Mouse (Mus musculus): ENCODE data around the gene Abhd2. TPM values are rescaled to one million over a fixed set of nuclear protein-coding genes. Genes with fewer than 3 reads are reported as not detected.

Gene Abhd2
- polyA plus RNA-seq, 1 experiment from 2014 or later = 6.8 TPM

- Histone ChIP-seq H3K36me3 (no peaks in the 10 kb centered on the region), H3K4me3 (no peak overlapping the region), H3K4me1 (peaks cover 18% of the 10 kb centered on the region), H3K27me3 (ENCODE audit: low read depth, poor library complexity, severe bottlenecking) (peaks cover 6% of the 10 kb centered on the region; the same call in 1 of the 2 replicates), H3K9me3 (replicated peaks) (no peaks in the 10 kb centered on the region), H3K27ac (replicated peaks) (peak overlapping the region; percentile 63; the same call in 1 of the 2 replicates)
- 66% methylated on average over 8 of the region's 8 CpGs for WGBS
- no peak for DNase-seq (ENCODE audit: low spot score)
These were observed 114.1 kb downstream of the Abhd2 start for GRCm38 (mm10) chr7:79387140-79387539.

- Histone ChIP-seq H3K9me3 (replicated peaks) (no peaks in the 10 kb centered on the region), H3K27me3 (ENCODE audit: low read depth, poor library complexity, severe bottlenecking) (peaks cover 6% of the 10 kb centered on the region; the same call in 1 of the 2 replicates), H3K4me1 (peaks cover 26% of the 10 kb centered on the region), H3K36me3 (no peaks in the 10 kb centered on the region), H3K4me3 (no peak overlapping the region), H3K27ac (replicated peaks) (no peak overlapping the region)
- WGBS = 58% methylated on average over 7 of the region's 7 CpGs
- DNase-seq (ENCODE audit: low spot score) = no peak
These were observed 115.0 kb downstream of the Abhd2 start for GRCm38 (mm10) chr7:79387991-79388390.

DNA sequence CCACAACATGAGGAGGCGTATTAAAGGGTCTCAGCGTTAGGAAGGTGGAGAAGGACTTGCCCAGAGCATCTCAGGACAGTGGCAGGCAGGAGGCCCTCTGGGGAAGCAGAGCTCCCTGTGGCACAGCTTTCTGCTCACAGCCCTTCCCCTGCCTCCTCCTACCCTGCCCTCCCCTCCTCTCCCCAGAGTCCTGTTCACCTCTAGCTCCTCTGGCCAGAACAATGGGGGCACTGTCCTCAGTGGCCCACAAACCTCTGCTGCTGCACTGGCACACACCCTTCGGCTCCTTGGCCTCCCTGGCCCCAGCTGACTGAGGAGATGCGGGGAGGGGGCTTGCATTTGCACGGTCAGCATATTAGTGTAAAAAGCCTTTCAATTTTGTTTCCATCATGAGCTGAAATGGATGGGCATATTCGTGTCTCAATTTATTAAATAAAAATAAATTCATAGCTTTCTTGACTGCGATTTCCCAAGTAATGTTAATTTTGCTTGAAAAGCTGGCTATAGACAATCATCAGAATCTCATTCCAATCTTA lies 115.7 kb downstream of the Abhd2 start:
- no peak overlapping the region; the same call in 1 of the 2 replicates for H3K27ac ChIP-seq (replicated peaks)
- no peak for DNase-seq (ENCODE audit: low spot score)

GRCm38 (mm10) chr7:79390141-79390708 lies 117.2 kb downstream of the Abhd2 start:
- peaks cover 33% of the 10 kb centered on the region for H3K4me1 ChIP-seq
- no peak overlapping the region for H3K27ac ChIP-seq (replicated peaks)
- WGBS = 58% methylated on average over 5 of the region's 5 CpGs
- no peak overlapping the region for H3K4me3 ChIP-seq
- H3K27me3 ChIP-seq (ENCODE audit: low read depth, poor library complexity, severe bottlenecking) = peaks cover 6% of the 10 kb centered on the region; the same call in 1 of the 2 replicates
- no peak for DNase-seq (ENCODE audit: low spot score)
- no peaks in the 10 kb centered on the region for H3K36me3 ChIP-seq
- H3K9me3 ChIP-seq (replicated peaks) = no peaks in the 10 kb centered on the region

More for the DNA sequence above, 115.7 kb downstream of the Abhd2 start:
- no peaks in the 10 kb centered on the region for H3K36me3 ChIP-seq
- no peak overlapping the region for H3K4me3 ChIP-seq
- no peaks in the 10 kb centered on the region for H3K9me3 ChIP-seq (replicated peaks)
- H3K27me3 ChIP-seq (ENCODE audit: low read depth, poor library complexity, severe bottlenecking) = peaks cover 6% of the 10 kb centered on the region; the same call in 1 of the 2 replicates
- peaks cover 30% of the 10 kb centered on the region for H3K4me1 ChIP-seq
- WGBS = 79% methylated on average over 7 of the region's 7 CpGs

DNA sequence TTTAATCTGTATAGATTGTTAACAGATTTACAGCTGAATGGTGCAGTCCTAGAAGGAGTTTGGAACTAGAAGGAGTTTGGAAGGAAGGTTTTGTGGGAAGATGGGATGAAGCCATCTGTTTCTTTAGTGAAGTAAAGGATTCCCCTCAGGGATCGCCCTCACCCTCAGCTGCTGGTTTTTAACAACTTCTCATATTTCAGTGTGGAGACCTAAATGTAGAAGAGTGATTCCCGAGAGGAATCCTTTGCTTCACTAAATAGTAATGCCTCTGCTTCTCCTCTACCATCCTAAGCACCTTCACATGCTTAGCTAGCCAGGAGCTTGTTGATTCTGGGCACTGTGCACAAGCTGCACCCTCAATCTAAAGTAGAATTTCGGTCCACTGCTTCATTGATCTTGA lies 118.5 kb downstream of the Abhd2 start:
- DNase-seq (ENCODE audit: low spot score) = no peak
- peak overlapping the region; percentile 96 for H3K27ac ChIP-seq (replicated peaks)
- peak overlapping the region; percentile 84 for H3K4me3 ChIP-seq
- no peaks in the 10 kb centered on the region for H3K9me3 ChIP-seq (replicated peaks)
- peaks cover 6% of the 10 kb centered on the region; the same call in 1 of the 2 replicates for H3K27me3 ChIP-seq (ENCODE audit: low read depth, poor library complexity, severe bottlenecking)
- WGBS = 13% methylated on average over 3 of the region's 3 CpGs
- peaks cover 6% of the 10 kb centered on the region for H3K36me3 ChIP-seq
- H3K4me1 ChIP-seq = peaks cover 31% of the 10 kb centered on the region

DNA sequence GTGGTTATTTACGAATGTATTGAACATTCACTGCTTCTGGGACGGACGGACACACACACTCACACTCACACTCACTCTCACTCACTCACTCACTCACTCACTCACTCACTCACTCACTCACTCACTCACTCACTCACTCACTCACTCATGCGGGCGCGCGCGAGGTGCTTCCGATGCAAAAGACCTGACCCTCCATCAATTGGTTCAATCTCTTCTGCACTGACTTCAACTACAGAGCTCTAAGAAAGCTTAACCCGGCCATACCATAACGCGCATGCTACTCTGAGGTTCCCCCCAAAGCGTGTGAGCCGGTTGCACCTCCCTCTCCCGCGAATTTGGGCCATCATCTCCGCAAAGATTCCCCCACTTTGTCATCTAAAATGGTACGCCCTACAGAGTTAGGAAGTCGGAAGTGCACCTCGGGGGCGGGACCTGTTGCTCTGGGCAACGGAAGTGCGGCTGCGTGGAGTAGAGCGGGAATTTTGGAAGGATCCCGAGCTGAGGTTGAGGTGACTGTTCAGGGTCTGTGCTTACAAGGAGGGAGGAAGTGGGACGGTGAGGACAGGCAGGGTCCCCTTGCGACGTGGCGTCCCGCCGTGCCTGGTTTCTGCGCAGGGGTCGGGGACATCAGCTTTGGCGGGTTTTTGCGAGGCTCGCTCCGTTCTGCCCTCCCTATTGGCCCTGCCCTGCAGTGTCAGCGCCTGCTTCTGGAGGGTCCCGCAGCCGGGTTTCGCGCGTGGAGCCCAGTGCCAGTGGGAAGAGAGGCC lies 119.1 kb downstream of the Abhd2 start, which contains the start of gene Fanci:
Gene Fanci (plus strand): TSS at position 47 of the 767 bp plus-strand sequence.
- peaks cover 10% of the 10 kb centered on the region for H3K36me3 ChIP-seq
- WGBS = under 1% methylated on average over 44 of the region's 44 CpGs
- no peaks in the 10 kb centered on the region for H3K9me3 ChIP-seq (replicated peaks)
- DNase-seq (ENCODE audit: low spot score) = peak; percentile 95
- H3K27me3 ChIP-seq (ENCODE audit: low read depth, poor library complexity, severe bottlenecking) = peaks cover 4% of the 10 kb centered on the region; the same call in 1 of the 2 replicates
- H3K27ac ChIP-seq (replicated peaks) = peak within 1 kb of the TSS; percentile 96
- H3K4me1 ChIP-seq = peaks cover 26% of the 10 kb centered on the region
- H3K4me3 ChIP-seq = peak within 1 kb of the TSS; percentile 84

GRCm38 (mm10) chr7:79392860-79393513 lies 120.0 kb downstream of the Abhd2 start:
- Histone ChIP-seq H3K9me3 (replicated peaks) (no peaks in the 10 kb centered on the region), H3K4me1 (peaks cover 24% of the 10 kb centered on the region), H3K36me3 (peaks cover 17% of the 10 kb centered on the region), H3K27ac (replicated peaks) (peak overlapping the region; percentile 96), H3K27me3 (ENCODE audit: low read depth, poor library complexity, severe bottlenecking) (no peaks in the 10 kb centered on the region), H3K4me3 (peak overlapping the region; percentile 84)
- WGBS = 70% methylated on average over 9 of the region's 9 CpGs
- DNase-seq (ENCODE audit: low spot score) = no peak

DNA sequence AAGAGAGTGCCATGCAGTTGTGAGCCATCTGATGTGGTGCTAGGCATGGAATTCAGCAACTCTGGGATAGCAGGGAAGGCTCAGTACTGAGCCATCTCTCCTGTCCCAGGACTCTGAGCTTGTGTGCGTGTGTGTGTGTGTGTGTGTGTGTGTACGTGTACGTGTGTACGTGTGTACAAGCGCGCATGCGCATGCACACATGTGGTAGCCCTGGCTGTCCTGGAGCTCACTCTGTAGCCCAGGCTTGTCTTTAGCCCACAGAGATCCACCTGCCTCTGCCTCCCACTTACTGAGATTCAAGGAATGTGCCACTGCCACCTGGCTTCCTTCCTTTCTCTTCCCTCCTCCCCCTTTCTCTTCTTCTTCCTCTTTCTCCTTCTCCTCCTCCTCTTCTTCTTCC lies 120.9 kb downstream of the Abhd2 start:
- 92% methylated on average over 7 of the region's 7 CpGs for WGBS

GRCm38 (mm10) chr7:79394666-79395065 lies 121.7 kb downstream of the Abhd2 start:
- Histone ChIP-seq H3K36me3 (peaks cover 25% of the 10 kb centered on the region), H3K9me3 (replicated peaks) (no peaks in the 10 kb centered on the region), H3K27me3 (ENCODE audit: low read depth, poor library complexity, severe bottlenecking) (no peaks in the 10 kb centered on the region), H3K27ac (replicated peaks) (no peak overlapping the region), H3K4me3 (no peak overlapping the region), H3K4me1 (peaks cover 21% of the 10 kb centered on the region)
- no peak for DNase-seq (ENCODE audit: low spot score)
- WGBS = 90% methylated on average over 7 of the region's 7 CpGs

More for the DNA sequence above, 120.9 kb downstream of the Abhd2 start:
- Histone ChIP-seq H3K36me3 (peaks cover 19% of the 10 kb centered on the region), H3K9me3 (replicated peaks) (no peaks in the 10 kb centered on the region), H3K27ac (replicated peaks) (no peak overlapping the region), H3K27me3 (ENCODE audit: low read depth, poor library complexity, severe bottlenecking) (no peaks in the 10 kb centered on the region), H3K4me1 (peaks cover 21% of the 10 kb centered on the region), H3K4me3 (no peak overlapping the region)
- DNase-seq (ENCODE audit: low spot score) = no peak

GRCm38 (mm10) chr7:79395186-79395585 lies 122.2 kb downstream of the Abhd2 start:
- no peak overlapping the region for H3K27ac ChIP-seq (replicated peaks)
- WGBS = 93% methylated on average over 7 of the region's 7 CpGs
- H3K36me3 ChIP-seq = peaks cover 26% of the 10 kb centered on the region
- DNase-seq (ENCODE audit: low spot score) = no peak
- H3K27me3 ChIP-seq (ENCODE audit: low read depth, poor library complexity, severe bottlenecking) = no peaks in the 10 kb centered on the region
- peaks cover 21% of the 10 kb centered on the region for H3K4me1 ChIP-seq
- H3K9me3 ChIP-seq (replicated peaks) = no peaks in the 10 kb centered on the region
- no peak overlapping the region for H3K4me3 ChIP-seq

GRCm38 (mm10) chr7:79397446-79397963 lies 124.5 kb downstream of the Abhd2 start:
- 91% methylated on average over 10 of the region's 10 CpGs for WGBS
- no peak overlapping the region for H3K4me3 ChIP-seq
- no peak for DNase-seq (ENCODE audit: low spot score)
- no peaks in the 10 kb centered on the region for H3K9me3 ChIP-seq (replicated peaks)
- peaks cover 44% of the 10 kb centered on the region for H3K36me3 ChIP-seq
- H3K27me3 ChIP-seq (ENCODE audit: low read depth, poor library complexity, severe bottlenecking) = no peaks in the 10 kb centered on the region
- peaks cover 11% of the 10 kb centered on the region for H3K4me1 ChIP-seq
- H3K27ac ChIP-seq (replicated peaks) = no peak overlapping the region

DNA sequence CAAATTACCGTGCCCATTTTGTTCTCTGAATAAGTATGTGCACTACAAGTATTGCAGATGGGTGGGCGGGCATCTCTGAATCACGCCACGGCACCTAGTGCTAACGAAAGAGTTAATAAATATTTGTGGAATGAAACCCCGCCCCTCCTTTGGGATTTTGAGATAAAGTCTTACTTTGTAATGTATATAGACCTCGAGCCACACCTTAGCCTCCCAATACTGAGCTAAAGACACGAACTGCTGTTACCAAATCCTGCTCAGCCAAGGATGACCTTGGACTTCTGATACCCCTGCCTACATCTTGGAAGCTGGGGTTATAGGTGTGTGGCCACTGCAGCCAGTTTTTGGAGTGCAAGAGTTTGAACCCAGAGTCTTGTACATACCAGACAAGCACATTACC lies 125.4 kb downstream of the Abhd2 start:
- Histone ChIP-seq H3K4me1 (peaks cover 4% of the 10 kb centered on the region; the same call in 1 of the 2 replicates), H3K36me3 (peaks cover 53% of the 10 kb centered on the region), H3K9me3 (replicated peaks) (no peaks in the 10 kb centered on the region), H3K27me3 (ENCODE audit: low read depth, poor library complexity, severe bottlenecking) (no peaks in the 10 kb centered on the region), H3K4me3 (no peak overlapping the region), H3K27ac (replicated peaks) (no peak overlapping the region)
- no peak for DNase-seq (ENCODE audit: low spot score)
- WGBS = 91% methylated on average over 8 of the region's 8 CpGs

All from midbrain, embryonic 10.5 days (tissue).